Mouse (Mus musculus): ENCODE data around the gene Birc7.

GRCm38 (mm10) chr2:180922739-180923138 is 6.1 kb upstream of the Birc7 start:
- TF ChIP-seq GATA1 (IDR thresholded peaks at IDR 0.05; ENCODE audit: borderline replicate concordance, low read length) (no peak), FLI1 (IDR thresholded peaks at IDR 0.05; ENCODE audit: low read length) (no peak)

Data from megakaryocyte, embryonic 14.5 days (primary cell).